Mouse (Mus musculus): Measurements from ENCODE around the gene Cacna1c.

Gene Cacna1c

DNA sequence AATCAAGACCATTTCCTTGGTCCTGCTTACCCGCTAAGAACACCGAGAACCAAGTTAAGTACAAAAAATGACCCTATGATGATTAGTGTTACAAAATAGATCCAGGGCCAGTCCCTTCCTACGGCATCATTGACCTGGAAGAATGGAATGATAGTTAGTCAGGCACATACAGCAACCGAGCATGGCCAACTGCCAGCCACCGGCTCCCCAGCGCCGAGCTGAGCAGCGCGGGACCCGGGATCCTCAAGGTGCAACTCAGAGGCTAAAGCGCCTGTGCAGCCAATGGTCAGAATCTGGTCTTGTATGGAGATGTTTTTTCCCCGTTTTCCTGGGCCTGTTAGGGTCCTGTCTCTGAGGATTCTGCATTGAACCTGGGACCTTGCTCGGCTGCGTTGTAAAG, 454.4 kb downstream of the Cacna1c start:
- DNase-seq (ENCODE audit: low spot score) = no peak

DNA sequence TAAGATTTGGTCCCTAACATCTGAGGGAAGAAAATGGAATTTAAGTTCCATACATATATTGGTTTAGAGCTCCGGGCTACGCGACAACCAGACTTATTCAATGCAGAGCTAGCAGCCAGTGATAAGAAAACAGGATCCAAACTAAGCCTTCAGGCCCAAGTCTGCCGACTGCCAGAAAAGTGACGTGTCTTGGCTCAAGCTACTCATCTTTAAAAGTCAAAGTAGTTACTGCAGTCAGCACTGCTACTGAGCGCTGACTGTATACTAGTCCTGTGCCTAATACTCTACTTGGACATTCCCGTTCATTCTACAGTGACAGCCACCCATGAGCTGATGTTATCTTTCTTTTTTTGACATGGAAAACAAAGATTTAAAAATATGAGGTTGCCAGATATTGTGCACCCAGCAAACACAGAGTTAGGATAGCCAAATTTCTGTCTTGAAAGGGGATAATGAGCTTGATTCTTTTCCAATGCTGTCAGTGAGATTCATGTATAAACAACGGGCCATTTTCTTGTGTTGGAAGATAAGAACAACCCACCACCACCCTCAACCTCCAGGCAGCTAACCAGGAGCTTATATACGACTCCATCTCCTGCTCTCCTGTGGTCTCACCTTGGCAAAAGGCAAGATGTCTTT, 456.1 kb downstream of the Cacna1c start:
- no peak for DNase-seq (ENCODE audit: low spot score)

DNA sequence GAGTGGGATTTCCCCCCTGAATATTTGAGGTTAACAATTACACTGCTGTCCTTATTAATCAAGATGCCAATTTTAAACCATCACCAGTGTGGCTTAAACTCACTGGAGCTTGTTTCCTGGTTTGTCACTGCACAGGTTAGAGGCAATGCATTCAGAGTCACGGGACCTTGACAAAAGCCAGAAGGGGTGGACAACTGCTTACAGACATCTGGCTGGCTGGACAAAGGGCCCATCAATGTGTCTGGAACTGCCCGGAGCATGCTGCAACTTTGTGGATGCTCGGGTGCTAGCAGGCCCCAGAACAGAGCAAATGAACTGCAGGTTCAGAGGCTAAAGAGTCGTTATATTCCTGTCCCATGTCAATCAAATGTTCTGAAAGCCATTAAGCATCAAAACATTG, 456.9 kb downstream of the Cacna1c start:
- DNase-seq (ENCODE audit: low spot score) = no peak

DNA sequence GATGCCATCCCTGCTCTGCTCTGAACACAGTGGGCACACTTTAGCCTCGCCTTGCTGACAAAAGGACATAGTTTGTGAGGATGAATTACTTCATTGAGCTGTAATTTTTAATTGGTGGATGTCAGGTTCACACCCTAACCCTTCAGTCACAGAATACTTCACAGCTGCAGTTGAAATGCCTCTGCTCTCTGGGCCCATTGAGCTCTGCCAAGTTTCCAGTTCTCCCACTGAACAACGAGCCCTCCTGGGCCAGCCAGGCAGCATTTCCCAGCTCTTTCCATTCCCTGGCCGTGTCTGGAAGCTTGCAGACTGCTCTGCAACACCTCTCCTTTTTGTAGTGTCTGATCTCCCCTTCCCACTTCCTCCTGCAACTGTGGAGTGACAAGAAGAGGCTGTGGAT, 457.6 kb downstream of the Cacna1c start:
- DNase-seq (ENCODE audit: low spot score) = no peak

DNA sequence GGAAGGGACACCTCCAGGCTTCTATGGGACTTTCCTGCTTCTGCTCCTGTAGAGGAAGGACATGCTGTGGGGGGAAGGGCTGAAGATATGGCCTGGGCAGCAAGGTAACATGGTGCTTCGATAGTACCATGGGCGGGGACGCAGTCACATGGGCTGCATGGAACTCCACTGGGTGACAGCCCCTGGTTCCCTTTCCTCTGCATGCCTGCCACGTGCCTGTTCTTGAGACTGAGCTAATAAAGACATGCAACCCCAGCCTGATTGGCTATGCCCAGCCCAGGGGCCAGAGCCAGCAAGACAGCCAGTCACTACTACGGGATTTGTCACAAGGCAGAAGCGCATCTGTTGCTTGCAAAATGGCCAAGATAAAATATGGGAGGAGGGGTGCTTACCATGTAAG, 459.1 kb downstream of the Cacna1c start:
- no peak for DNase-seq (ENCODE audit: low spot score)

DNA sequence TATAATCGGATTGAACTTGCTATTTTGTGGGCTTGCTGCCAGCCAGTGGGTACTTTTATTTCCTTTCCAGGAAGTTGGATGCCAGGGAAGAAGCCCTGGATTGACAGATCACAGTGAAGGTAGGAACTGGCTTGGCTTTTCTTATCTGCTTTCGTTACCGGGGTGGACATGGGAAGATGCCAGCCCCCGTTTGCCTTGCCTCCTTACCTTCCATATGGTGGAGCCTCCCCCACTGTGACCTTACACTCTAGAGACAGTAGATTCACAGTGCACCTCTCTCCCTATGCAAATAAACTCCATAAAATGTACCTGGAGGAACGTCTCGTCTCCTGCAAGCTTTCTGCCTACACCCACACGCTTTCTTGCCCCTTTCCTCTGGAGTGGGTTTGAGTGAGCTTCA, 459.7 kb downstream of the Cacna1c start:
- DNase-seq (ENCODE audit: low spot score) = no peak

DNA sequence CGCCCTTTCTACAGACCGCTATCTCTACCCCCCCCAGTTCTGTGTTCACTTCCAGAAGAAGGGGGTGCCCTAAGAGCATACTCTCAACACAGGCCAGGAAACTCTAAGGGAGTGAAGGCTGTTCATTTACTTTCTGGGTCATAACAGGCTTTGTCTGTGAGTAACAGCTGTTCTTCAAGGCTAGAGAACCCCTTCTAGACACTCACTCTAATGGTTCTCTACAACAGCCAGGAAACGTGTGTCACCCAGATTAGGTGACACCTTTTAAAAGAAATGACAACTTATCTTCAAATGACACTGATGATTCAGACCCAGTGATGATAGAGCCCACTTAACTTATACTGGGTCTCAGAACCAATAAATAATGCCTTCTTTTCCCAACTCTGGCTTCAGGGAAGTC, 461.1 kb downstream of the Cacna1c start:
- no peak for DNase-seq (ENCODE audit: low spot score)

DNA sequence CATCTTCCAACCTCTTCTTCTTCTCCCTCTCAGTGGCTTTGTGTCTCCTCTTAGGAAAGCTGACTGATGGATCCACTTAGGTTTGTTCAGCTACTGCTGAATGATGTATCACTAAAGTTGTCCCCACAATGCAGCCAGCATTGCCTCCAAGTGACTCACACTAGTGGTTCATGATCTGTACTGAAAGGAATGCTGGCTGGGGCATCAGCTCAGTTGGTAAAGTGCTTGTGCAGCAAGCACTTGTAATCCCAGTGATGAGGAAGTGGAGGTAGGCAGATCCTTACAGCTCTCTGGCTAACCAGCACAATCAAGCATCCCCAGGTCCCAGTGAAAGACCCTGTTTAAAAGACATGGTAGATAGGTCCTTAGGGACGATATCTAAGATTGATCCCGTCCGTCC, 464.3 kb downstream of the Cacna1c start:
- DNase-seq (ENCODE audit: low spot score) = no peak

DNA sequence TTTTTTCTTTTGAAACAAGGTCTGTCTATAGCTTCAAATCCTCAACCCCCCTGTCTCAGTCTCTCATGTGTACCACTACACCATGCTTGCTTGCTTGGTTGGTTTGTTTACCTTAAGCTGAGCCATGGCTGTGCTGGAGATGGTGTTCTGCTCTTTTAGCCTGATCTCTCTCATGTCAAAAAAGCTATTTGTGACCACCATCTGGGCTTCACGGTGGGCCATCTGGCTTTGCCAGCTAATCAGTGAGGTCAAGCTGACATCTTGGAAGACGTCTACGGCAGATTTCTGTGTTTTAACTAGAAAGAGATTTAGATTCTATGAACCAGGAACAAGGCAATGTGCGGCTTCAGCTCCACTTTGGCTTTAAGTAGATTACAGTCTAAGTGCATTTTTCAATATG, 471.3 kb downstream of the Cacna1c start:
- DNase-seq (ENCODE audit: low spot score) = no peak

DNA sequence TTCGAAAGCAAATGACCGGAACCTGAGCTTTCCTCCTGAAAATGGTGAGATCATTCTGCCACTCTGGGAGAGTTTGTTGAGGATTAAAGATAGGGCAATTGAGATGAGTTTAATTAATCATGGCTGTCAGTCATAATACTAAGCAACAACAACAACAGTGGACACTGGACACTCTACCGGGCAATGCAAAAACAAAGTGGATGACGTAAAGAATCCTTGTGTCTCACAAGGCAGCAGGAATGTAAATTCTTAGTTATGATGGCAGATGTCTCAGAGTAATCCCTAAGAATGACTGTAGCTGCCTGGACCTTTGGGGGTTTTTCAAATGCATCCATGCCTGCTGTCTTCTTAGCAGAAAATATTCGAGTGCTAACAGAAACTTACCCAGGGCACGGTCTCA, 471.8 kb downstream of the Cacna1c start:
- DNase-seq (ENCODE audit: low spot score) = no peak

DNA sequence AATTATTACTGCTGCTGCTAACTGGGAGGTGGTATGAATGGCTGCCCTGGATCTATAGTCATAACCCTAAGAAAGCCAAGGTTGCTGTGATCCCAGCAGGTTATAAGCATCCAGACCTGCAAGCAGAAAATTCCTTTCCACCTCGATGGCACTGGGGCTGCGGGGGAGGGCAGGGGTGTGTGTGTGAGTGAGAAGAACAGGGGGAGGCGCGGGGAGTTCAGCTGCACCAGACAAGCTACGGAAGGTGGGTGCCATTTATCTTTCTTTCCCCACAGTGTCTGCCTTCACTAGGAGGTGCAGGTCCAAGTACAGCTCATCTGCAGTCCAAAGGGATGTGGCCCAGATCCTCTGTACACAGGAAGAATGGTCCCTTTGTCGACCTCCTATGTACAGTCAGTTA, 473.9 kb downstream of the Cacna1c start:
- DNase-seq (ENCODE audit: low spot score) = no peak

DNA sequence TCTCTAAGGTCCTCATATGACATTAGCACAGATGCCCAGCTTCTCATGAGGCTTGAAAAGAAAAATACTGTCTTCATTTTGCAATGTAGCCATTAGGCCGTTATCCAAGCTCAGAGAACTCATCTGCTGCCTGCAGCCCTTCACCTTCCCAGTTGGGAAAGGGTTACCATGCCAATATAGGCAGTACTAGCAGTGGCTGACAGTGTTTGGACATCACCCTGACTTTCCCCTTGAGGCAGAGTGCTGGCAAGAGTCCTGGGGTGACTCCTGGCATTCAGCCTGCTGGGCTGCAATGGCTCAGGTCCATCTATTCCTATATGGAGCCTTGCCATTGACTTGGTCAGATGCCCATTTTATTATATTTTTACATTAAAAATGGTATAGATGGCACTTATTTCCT, 476.7 kb downstream of the Cacna1c start:
- DNase-seq (ENCODE audit: low spot score) = no peak

DNA sequence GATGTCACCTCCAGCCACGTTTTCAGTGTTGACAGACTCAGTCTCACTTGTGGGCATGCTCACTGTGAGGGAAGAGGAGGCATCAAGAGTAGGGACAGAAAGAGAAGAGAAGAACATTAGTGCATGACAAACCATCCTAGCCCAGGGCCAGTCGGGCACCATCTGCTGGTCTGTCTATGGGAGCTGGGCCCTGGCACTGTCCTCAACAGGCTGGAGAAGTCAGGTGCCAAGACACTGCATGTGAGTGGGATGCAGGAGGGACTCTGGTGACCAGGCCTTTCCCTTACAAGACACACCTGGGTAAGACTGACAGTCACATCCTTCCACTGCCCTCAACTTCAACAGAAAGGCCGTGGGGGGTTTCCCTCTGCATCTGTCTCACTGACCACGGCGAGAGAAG, 482.9 kb downstream of the Cacna1c start:
- DNase-seq (ENCODE audit: low spot score) = no peak

DNA sequence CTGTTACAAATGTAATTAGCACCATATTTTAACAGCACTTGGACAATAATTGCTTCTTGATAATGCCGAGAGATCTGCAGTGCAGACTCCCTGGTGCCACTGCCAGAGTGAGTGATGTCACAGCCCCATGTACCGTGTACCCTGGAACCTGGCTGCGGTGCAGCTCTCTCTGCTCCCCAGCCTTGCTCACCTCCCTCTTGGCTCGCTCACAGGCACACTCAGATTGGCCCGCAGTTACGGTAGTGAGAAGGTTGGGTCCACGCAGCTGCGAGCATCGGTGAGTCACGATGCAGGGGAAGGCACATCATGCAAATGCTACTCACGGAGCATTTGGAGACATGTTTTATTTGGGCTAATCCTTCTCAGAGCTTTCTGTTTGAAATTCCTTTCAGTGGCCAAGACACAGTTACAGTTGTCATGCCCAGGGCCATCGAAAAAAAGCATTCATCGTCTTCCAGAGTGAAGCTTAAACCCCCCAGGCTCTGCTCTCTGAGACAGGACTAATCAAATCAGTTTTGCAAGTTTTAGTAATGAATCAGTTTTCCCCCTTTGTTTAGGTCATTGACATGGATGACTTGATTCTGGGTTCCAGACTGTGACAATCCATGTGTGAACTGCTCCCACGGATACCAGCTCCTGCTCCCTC, 484.4 kb downstream of the Cacna1c start:
- no peak for DNase-seq (ENCODE audit: low spot score)

DNA sequence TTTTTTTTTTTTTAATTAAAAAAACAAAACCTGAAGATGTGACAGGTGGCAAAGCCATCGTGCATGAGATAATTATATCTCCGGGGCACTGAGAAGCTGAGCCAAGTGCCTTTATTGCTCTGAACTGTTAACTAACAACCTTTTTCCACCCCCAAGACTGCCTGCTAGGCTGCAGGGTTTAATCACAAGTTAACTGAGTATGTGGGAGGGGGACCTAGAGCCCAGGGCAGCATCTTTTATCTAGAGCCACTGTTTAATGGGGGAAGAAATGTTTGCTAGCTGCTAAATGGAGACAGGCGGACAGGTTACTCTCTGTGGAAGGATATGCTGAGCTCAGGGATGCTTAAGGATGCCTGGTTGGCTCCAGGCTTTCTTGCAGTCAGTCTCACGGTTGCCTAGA, 489.2 kb downstream of the Cacna1c start:
- no peak for DNase-seq (ENCODE audit: low spot score)

DNA sequence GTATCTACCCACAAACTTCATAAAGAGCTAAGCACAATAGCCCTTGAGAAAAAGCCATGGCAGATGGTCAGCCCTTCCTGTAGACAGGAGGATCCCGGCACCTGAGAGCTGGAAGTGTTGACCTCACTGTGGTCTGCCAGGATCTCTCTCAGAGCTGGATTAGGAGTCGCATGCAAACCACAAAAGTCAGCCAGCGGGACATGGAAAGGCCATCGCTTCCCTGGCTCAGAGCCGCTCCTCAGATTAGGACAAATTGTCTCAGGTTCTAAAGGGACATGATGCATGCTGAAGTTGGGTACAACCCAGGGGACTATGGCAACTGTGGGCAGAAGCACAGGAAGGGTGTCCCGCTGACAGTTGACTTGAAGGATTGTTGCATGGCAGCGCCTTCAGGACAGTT, 490.4 kb downstream of the Cacna1c start:
- DNase-seq (ENCODE audit: low spot score) = no peak

DNA sequence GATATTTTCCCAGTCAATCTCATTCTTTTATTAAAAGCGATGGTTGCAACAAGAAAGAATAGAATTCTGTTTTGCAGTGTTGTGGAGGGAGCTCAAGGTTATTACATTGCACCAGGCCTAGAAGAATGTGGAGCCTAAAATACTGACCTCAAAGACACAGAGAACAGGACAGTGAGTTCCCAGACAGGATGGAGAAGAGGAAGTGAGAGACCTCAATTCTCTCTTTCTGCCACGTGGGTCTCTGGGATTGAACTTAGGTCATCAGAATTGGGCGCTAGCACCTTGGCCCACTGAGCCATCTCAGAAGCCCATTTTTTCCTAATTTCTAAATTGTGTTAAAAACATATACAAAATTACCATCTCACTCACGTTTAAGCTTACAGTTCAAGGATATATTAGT, 501.6 kb downstream of the Cacna1c start:
- DNase-seq (ENCODE audit: low spot score) = no peak

DNA sequence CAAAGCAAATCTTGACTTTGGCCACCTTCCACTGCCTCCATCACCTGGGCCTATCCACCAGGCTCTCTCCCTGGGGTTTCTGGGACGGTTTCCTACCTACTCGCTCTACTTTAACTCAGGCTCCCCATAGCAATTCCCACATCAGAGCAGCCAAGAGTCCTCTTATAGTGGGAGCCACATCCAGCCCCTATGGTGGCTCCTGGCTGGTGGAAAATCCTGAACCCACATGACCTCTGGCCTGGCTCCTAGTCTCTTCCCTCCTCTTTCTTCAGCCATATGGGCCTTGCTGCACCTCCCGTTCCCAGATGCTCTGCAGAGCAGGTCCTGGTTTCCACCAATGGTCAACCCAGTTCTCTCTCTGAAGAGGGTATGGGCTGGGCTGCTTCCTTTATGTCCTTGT, 506.8 kb downstream of the Cacna1c start:
- no peak for DNase-seq (ENCODE audit: low spot score)

DNA sequence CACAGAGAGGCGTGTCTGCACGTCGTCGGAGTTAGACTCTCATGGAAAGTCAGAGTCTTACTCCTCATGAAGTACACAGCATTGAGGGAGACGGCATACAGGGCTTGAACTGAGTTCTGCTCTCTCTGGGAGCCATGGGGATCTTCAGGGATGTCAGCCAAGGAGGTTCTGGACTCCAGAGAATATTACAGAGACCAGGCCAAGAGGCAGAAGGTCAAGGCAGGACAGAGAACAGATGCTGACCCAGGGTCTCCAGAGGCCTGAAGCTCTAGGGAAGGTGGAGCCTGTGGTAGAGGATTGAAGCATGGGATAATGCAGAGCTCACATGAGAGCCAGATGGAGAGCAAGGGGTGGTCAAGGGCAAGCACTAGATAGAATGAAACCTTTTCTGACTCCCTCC, 507.4 kb downstream of the Cacna1c start:
- DNase-seq (ENCODE audit: low spot score) = no peak

DNA sequence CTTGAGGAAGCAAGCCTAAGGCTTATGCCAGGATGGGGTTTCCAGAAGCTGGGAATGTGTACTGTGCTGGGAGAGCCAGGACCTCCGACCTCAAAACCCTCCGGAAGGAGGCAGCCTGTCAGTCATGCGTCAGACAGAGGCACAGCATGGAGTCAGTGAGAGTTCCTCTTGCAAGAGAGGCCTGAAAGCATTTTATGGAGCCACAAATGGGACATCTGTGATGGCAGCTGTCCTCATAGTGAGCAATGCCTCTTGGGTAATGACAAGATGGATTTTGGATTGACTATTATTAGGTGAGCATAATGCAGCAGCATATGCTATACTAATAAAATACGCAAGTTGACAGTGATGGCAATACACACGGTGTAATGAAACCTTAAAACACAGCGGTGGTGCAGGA, 515.4 kb downstream of the Cacna1c start:
- no peak for DNase-seq (ENCODE audit: low spot score)

DNA sequence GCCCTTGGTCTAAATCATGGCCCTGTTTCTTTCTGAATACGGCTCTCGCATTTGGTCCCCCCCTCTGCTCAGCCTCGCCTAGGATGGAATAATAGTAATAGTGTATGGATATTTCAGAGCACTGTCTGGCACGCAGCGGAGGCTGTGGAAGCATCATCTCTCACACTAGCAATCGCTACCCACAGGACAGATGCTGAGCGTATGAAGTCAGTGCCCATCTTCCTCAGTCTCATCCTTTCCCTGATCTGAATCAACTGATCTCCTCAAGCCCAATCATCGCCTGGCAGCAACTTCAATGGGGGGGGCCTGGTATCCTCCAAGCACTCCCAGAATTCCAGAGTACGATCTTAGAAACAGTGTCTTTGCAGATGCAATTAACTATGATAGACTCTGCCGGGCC, 518.2 kb downstream of the Cacna1c start:
- DNase-seq (ENCODE audit: low spot score) = no peak

DNA sequence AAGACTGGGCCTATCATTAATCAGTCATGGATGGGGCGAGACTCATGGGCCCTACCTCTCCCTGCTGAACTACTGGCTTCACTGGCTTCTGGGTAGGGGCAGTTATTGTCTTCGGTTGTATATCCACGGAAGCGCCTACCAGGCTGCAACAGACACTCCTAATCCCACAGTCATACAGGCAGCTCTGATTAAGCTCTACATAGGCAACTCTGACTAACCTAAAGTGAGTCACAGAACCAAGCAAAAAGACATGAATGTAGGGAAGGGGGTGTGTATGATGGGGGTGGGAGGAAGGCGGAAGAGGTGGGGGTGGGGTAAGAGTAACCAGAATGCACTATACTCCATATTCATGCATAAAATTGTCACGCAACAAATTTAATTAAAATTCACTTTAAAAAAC, 518.9 kb downstream of the Cacna1c start:
- no peak for DNase-seq (ENCODE audit: low spot score)

DNA sequence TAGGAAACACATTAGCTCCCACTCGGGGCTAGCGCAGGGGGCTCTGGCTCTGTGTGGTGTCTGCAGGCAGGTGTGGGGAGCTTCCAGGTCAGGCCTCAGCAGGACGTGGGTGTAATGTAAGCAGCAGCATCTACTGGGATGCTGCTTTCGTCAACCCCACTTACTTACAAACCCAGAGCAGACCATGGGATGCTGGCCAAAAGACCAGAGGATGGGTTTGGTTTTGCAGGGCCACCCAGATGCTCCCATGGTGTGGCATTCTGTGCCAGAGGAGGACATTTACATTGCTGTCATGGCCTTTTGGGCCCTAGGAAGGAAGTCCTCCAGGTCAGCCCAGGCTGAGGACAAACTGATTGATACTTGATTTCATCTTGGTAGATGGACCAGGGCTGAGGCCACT, 521.4 kb downstream of the Cacna1c start:
- DNase-seq (ENCODE audit: low spot score) = no peak

DNA sequence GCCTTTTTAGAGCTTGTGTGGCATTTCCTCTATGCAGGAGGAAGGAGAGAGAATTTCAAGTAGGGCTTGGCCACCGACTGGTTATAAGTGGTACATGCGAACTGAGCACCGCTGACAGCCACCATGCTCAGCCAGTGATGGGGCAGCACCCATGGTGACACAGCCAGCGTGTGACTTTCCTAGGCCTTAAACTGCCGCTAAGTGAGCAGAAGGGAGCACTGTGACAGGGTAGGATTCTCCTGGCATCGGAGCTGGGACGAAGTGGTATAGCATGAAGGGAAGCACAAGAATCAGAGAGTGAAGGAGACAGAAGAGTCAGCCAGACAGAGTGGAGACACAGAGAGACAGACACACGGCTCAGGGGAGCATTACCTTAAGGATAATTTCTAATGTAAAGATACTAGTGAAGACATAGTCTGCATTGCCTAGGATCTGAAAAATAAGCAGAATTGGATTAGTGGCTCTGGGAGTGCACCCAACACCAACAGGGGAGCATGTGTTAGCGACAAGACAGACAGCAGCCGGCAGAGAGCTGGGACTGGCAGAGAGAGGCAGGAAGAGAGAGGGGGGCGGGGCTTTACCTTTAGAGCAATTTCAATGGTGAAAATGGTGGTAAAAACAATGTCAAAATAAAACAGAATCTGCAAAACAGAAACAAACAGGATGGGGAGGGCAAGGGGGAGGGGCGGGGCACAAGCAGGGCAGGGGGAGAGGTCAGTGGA, 522.1 kb downstream of the Cacna1c start:
- no peak for DNase-seq (ENCODE audit: low spot score)
